Mouse (Mus musculus) megakaryocyte, embryonic 14.5 days (primary cell): ENCODE data around the gene Stra8. TPM values are rescaled to one million over a fixed set of nuclear protein-coding genes. Genes with fewer than 3 reads are reported as not detected.
A peak's percentile ranks its signal among the peaks of the same experiment; 100 is the strongest.

Source experiments
- H3K27me3 ChIP-seq: replicated peaks from 2 replicates; pipeline ENCODE3; 2012; ENCODE audit warnings: inconsistent platforms
- H3K36me3 ChIP-seq: replicated peaks from 2 replicates; pipeline ENCODE3; 2012; ENCODE audit warnings: low read length, inconsistent platforms, mixed read lengths
- H3K4me1 ChIP-seq: 2 replicates; pipeline ENCODE4 v1.6.1; 2012; ENCODE audit warnings: inconsistent platforms
- H3K4me3 ChIP-seq: replicated peaks from 2 replicates; pipeline ENCODE3; 2012; ENCODE audit warnings: moderate library complexity, mild to moderate bottlenecking, inconsistent platforms
- H3K9me3 ChIP-seq: 2 replicates; pipeline ENCODE4 v1.6.1; 2012; ENCODE audit warnings: inconsistent platforms
- FLI1 ChIP-seq: IDR thresholded peaks from 2 replicates; pipeline ENCODE4 v1.6.1; 2012; ENCODE audit warnings: low read length, inconsistent platforms, mixed read lengths
- GATA1 ChIP-seq: IDR thresholded peaks from 3 replicates; pipeline ENCODE4 v1.6.1; 2012; ENCODE audit warnings: mixed read lengths, low read length, inconsistent platforms, borderline replicate concordance
- polyA plus RNA-seq: library from polyadenylated mRNA; stranded (reverse); fragments of >175 nt; gene quantifications from 2 replicates; pipeline ENCODE4 v1.2.3, GENCODE M21; 2012; ENCODE audit warnings: low replicate concordance; ENCODE audit not compliant: insufficient read depth

Gene Stra8
- polyA plus RNA-seq, 1 experiment = not detected

GRCm38 (mm10) chr6:34902578-34902977 lies 17.4 kb upstream of the Stra8 start:
- TF ChIP-seq GATA1 (no peak), FLI1 (no peak)
- Histone ChIP-seq H3K9me3 (no peaks in the 10 kb centered on the region), H3K4me1 (peaks cover 95% of the 10 kb centered on the region), H3K4me3 (no peak overlapping the region), H3K36me3 (peaks cover 99% of the 10 kb centered on the region), H3K27me3 (no peaks in the 10 kb centered on the region)

DNA sequence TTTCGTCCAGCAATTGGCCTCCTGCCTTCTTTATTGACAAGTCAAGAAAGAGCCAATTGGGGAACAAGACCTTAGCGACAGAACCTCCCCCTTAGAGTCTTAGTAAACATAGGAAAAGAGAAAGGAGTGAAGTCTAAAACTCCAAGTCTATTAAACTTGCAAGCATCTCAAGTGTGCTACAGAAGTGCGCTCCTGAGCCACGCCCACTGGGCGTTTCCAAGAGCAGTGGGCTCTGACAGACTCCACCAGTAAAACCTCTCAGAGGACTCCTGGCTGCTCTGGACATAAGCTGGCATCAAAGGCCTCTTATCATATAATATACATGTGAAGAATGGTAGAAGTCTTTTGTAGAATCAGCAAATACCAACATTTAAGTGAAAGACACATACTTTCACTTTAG lies 16.5 kb upstream of the Stra8 start:
- Histone ChIP-seq H3K4me1 (peaks cover 97% of the 10 kb centered on the region), H3K27me3 (no peaks in the 10 kb centered on the region), H3K4me3 (no peak overlapping the region), H3K9me3 (no peaks in the 10 kb centered on the region), H3K36me3 (peaks cover 98% of the 10 kb centered on the region)
- TF ChIP-seq GATA1 (no peak), FLI1 (no peak)

GRCm38 (mm10) chr6:34903851-34904250 lies 16.1 kb upstream of the Stra8 start:
- H3K4me1 ChIP-seq = peaks cover 98% of the 10 kb centered on the region
- H3K4me3 ChIP-seq = no peak overlapping the region
- H3K36me3 ChIP-seq = peaks cover 99% of the 10 kb centered on the region
- TF ChIP-seq FLI1 (no peak), GATA1 (no peak)
- no peaks in the 10 kb centered on the region for H3K9me3 ChIP-seq
- no peaks in the 10 kb centered on the region for H3K27me3 ChIP-seq

DNA sequence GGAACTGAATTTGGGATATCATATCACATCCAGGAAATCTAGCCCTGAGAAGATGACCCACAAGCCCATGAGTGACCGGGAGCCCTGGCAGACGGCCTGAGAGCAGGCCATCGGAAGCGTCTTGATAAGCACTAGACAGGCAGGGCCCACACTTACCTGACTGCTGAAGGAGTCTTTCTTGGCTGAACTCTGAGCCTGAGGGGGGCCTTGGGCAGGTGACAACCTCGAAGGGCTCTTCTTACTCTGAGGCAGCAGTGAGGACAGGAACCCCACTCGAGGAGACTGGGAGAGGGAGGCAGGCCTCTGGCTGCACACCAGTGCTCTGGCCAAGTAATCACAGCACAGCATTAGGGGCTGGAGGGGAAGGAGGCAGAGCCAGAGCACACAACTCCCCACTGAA lies 15.6 kb upstream of the Stra8 start:
- H3K36me3 ChIP-seq = peaks cover 99% of the 10 kb centered on the region
- H3K4me3 ChIP-seq = no peak overlapping the region
- peaks cover 98% of the 10 kb centered on the region for H3K4me1 ChIP-seq
- H3K27me3 ChIP-seq = no peaks in the 10 kb centered on the region
- H3K9me3 ChIP-seq = no peaks in the 10 kb centered on the region
- TF ChIP-seq FLI1 (no peak), GATA1 (no peak)

DNA sequence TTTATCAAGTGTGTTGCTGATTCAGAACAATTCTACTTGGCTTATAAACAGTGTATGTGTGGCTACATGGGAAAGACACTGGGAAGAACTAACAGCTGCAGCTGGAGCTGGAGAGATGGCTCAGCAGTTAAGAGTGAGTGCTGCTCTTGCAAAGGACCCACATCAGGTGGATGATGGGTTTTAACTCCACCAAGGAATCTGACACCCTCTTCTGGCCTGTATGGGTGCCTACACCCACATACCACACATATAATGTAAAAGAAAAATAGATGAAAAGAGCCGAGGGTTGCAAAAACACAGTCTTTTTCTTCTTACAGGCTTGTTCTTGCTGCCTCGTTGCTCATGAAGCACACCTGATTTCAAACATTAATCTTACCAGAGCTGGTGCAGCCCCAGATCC lies 13.8 kb upstream of the Stra8 start:
- Histone ChIP-seq H3K36me3 (peaks cover 83% of the 10 kb centered on the region), H3K27me3 (no peaks in the 10 kb centered on the region), H3K9me3 (no peaks in the 10 kb centered on the region), H3K4me1 (peaks cover 93% of the 10 kb centered on the region), H3K4me3 (no peak overlapping the region)
- TF ChIP-seq GATA1 = no peak
- TF ChIP-seq FLI1 = no peak

DNA sequence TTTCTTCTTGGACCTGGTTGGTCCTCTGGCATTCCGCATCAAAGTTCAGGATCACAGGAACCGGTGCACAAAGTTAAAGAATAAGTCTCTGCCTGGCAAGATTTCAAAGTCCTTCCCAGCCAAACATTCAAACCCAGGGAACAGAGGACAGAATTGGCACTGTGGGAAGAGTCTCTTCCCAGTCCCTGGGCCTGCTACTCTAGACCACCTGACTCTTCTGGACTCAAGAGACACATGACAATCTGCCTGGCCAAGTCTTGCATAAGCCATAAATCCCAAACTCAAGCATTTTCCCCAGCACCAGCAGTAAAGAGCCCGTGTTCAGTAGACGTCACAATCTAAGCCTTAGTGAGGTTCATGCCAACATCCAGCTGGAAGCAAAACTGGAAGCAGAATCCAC lies 13.3 kb upstream of the Stra8 start:
- H3K4me1 ChIP-seq = peaks cover 92% of the 10 kb centered on the region
- H3K9me3 ChIP-seq = no peaks in the 10 kb centered on the region
- H3K36me3 ChIP-seq = peaks cover 78% of the 10 kb centered on the region
- no peaks in the 10 kb centered on the region for H3K27me3 ChIP-seq
- TF ChIP-seq GATA1 (no peak), FLI1 (no peak)
- no peak overlapping the region for H3K4me3 ChIP-seq

DNA sequence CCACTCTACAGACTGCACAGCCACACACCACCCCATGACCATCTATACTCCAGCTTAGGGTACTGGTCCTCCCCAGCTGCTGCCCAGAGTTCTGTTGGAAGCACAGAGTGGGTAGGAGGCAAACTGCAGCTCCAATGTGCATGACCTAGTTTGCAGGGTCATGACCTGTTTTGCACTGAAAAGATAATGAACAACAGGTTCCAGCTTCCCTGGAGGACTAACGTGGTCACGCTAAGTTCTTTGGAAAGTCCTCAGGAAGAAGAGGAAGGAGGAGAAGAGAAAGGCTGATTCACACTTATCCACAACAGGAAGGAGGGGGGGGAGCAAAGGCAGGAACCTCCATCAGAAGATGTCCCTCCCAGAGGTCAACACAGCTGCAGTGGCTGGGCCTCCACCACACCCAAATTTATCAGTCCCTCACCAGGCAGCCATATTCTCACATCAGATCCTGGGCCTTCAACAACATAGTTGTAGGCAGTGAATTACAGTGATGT lies 12.8 kb upstream of the Stra8 start:
- Histone ChIP-seq H3K4me1 (peaks cover 88% of the 10 kb centered on the region), H3K36me3 (peaks cover 73% of the 10 kb centered on the region)

GRCm38 (mm10) chr6:34907696-34908260 lies 12.2 kb upstream of the Stra8 start:
- H3K27me3 ChIP-seq = no peaks in the 10 kb centered on the region
- H3K4me1 ChIP-seq = peaks cover 82% of the 10 kb centered on the region
- no peak for TF ChIP-seq FLI1
- TF ChIP-seq GATA1 = no peak
- peaks cover 67% of the 10 kb centered on the region for H3K36me3 ChIP-seq
- H3K9me3 ChIP-seq = no peaks in the 10 kb centered on the region
- peak overlapping the region; percentile 77 for H3K4me3 ChIP-seq

More for the DNA sequence above, 12.8 kb upstream of the Stra8 start:
- Histone ChIP-seq H3K9me3 (no peaks in the 10 kb centered on the region), H3K4me3 (peak overlapping the region; percentile 83), H3K27me3 (no peaks in the 10 kb centered on the region)
- TF ChIP-seq GATA1 (no peak), FLI1 (no peak)

- Histone ChIP-seq H3K36me3 (peaks cover 46% of the 10 kb centered on the region), H3K4me3 (peak overlapping the region; percentile 99), H3K4me1 (peaks cover 74% of the 10 kb centered on the region), H3K27me3 (no peaks in the 10 kb centered on the region), H3K9me3 (no peaks in the 10 kb centered on the region)
- TF ChIP-seq FLI1 (no peak), GATA1 (no peak)
Observed at GRCm38 (mm10) chr6:34909631-34910345, 10.2 kb upstream of the Stra8 start.

DNA sequence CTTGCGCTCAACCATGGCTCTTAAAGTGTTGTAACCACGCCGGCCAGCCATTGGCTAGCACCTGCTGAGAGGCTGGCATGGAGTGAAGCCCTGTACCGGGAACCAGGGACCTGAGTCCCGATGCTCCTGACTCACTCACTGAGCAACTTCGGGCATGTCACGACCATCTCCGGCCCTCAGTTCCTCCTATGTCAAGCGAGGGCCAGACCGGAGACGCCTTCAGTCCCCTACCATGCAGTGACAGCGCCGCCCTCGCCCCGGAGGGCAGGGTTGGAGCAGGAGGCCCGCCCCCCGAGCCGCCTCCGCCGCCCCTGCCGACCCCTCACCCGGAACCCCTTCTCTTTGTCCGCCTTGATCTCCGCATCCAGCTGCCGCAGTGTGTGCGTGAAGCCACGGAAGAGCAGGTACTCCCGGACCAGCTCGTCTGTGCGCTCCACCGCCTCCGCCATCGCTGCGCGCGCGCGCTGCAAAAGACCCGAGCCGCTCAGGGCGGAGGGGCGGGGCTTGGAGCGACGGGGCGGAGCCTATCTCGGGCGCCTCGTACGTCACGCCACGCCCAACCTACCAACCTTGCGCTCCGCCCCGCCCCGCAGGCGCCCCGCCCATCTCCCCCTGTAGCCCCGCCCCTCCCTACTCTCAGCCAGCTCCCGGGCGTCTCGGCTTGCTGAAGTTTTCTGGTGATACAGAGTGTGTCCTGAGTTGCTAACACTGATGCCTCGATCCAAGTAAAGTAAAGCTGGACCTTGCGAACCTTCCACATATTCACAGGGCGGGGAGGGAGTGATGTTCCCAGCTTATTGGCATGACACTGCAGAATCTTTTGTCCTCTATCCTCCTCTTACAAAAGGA lies 9.4 kb upstream of the Stra8 start, which contains the start of gene Wdr91:
Gene Wdr91, minus strand, starts transcription at position 506 of the 849 bp plus-strand sequence.
- Histone ChIP-seq H3K4me3 (peak within 1 kb of the TSS; percentile 99), H3K4me1 (peaks cover 70% of the 10 kb centered on the region), H3K9me3 (no peaks in the 10 kb centered on the region), H3K36me3 (peaks cover 38% of the 10 kb centered on the region), H3K27me3 (no peaks in the 10 kb centered on the region)
- TF ChIP-seq GATA1 = no peak
- TF ChIP-seq FLI1 = no peak
